Mouse (Mus musculus) erythroblast, embryonic 14.5 days (primary cell): Measurements from ENCODE around the gene Ppp1r14b. TPM values are rescaled to one million over a fixed set of nuclear protein-coding genes. Genes with fewer than 3 reads are reported as not detected.

Source experiments
- H3K27me3 ChIP-seq: 2 replicates; pipeline ENCODE4 v1.6.1; 2012; ENCODE audit warnings: inconsistent platforms; ENCODE audit not compliant: control insufficient read depth
- H3K36me3 ChIP-seq: 2 replicates; pipeline ENCODE4 v1.6.1; 2012; ENCODE audit warnings: mild to moderate bottlenecking, inconsistent platforms; ENCODE audit not compliant: control insufficient read depth
- H3K4me1 ChIP-seq: 2 replicates; pipeline ENCODE4 v1.6.1; 2012; ENCODE audit warnings: inconsistent platforms; ENCODE audit not compliant: control insufficient read depth
- H3K4me3 ChIP-seq: replicated peaks from 2 replicates; pipeline ENCODE3; 2012; ENCODE audit warnings: moderate library complexity, mild to moderate bottlenecking, inconsistent platforms
- H3K9me3 ChIP-seq: 2 replicates; pipeline ENCODE4 v1.6.1; 2012; ENCODE audit warnings: low read length, inconsistent platforms, mixed read lengths; ENCODE audit not compliant: control insufficient read depth
- GATA1 ChIP-seq: IDR thresholded peaks from 2 replicates; pipeline ENCODE4 v1.6.1; 2012; ENCODE audit warnings: low read length, inconsistent platforms, mixed read lengths
- TAL1 ChIP-seq: IDR thresholded peaks from 3 replicates; pipeline ENCODE4 v1.6.1; 2012; ENCODE audit warnings: low read length, inconsistent platforms, mixed read lengths
- polyA plus RNA-seq: library from polyadenylated mRNA; stranded (reverse); fragments of >175 nt; gene quantifications from 2 replicates; pipeline ENCODE4 v1.2.3, GENCODE M21; 2012

Ppp1r14b gene
- polyA plus RNA-seq, 1 experiment: 15.6 TPM

DNA sequence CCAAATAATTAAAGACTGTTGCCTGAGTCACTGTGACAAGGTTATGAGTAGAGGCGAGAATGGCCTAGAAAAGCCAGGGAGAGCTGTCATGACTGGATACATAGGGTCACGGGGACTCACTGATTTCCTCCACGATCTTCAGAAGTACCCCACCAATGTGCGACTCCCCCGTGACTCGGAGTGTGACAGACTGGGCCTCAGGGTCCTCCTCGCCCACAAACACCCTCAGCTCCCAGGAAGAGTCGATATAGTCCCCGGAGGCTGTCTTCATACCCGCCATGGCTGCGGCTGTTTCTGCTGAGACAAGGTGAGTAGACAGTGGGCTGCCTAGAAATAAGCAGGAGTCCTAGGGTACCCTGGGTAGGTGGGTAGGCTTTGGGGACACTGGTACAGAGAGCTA lies 43.8 kb downstream of the Ppp1r14b start:
- no peaks in the 10 kb centered on the region for H3K27me3 ChIP-seq
- H3K9me3 ChIP-seq: no peaks in the 10 kb centered on the region
- H3K4me1 ChIP-seq: peaks cover 60% of the 10 kb centered on the region
- peak overlapping the region; percentile 71 for H3K4me3 ChIP-seq
- no peak for TF ChIP-seq TAL1
- H3K36me3 ChIP-seq: peaks cover 95% of the 10 kb centered on the region

DNA sequence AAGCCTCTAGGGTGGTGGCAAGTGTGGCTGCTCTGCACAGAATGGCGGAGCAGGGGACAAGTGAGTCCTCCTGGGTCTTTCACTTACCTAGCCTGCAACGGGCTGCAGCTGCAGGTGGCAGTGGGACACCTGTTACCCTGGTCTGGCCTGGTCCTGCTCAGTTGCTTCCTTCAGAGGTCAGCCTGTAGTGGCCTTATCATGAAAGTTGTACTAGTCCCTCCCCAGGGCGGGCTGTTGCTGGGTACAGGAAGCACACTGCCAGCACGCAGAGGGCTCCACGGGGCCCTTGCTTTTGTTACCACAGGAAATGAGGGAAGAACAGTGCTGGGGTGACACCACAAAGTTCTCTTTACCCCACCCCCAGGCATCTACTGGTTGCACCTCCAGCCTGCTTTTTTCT lies 44.4 kb downstream of the Ppp1r14b start, which contains the start of gene Fermt3:
Fermt3 (minus strand) TSS at position 279 of the 400 bp plus-strand sequence.
- TF ChIP-seq GATA1 (no peak), TAL1 (no peak)
- Histone ChIP-seq H3K4me1 (peaks cover 56% of the 10 kb centered on the region), H3K4me3 (peak within 1 kb of the TSS; percentile 71), H3K27me3 (no peaks in the 10 kb centered on the region), H3K9me3 (no peaks in the 10 kb centered on the region), H3K36me3 (peaks cover 95% of the 10 kb centered on the region)

- Histone ChIP-seq H3K9me3 (no peaks in the 10 kb centered on the region), H3K4me1 (peaks cover 48% of the 10 kb centered on the region), H3K4me3 (no peak overlapping the region), H3K27me3 (no peaks in the 10 kb centered on the region), H3K36me3 (peaks cover 97% of the 10 kb centered on the region)
- TF ChIP-seq GATA1: no peak
- no peak for TF ChIP-seq TAL1
Observed at GRCm38 (mm10) chr19:7020224-7020641, 45.5 kb downstream of the Ppp1r14b start.

Other genes with a start within 250 kb of the Ppp1r14b start
- gene Rps6ka4, start 134.3 kb upstream of the Ppp1r14b start, polyA plus RNA-seq: 0.39 and 0.46 TPM in 2 replicates
- 0.25 and 0.27 TPM in 2 replicates for gene Ccdc88b, start 116.8 kb upstream of the Ppp1r14b start, polyA plus RNA-seq
- 7.6 and 8.3 TPM in 2 replicates for gene Trmt112, start 65.3 kb upstream of the Ppp1r14b start, polyA plus RNA-seq
- 3.8 and 4.5 TPM in 2 replicates for gene Prdx5, start 64.9 kb upstream of the Ppp1r14b start, polyA plus RNA-seq
- gene Esrra, start 53.2 kb upstream of the Ppp1r14b start, polyA plus RNA-seq: 0.51 and 0.55 TPM in 2 replicates
- gene Catsperz, start 49.6 kb upstream of the Ppp1r14b start, polyA plus RNA-seq: not detected in 2 replicates
- gene Kcnk4, start 40.5 kb upstream of the Ppp1r14b start, polyA plus RNA-seq: not detected in 2 replicates
- gene Bad, start 33.1 kb upstream of the Ppp1r14b start, polyA plus RNA-seq: 4.3 and 6.1 TPM in 2 replicates
- 1.5 and 2.0 TPM in 2 replicates for gene Gpr137, start 32.5 kb upstream of the Ppp1r14b start, polyA plus RNA-seq
- 0.12 and 0.22 TPM in 2 replicates for gene Plcb3, start 1.5 kb downstream of the Ppp1r14b start, polyA plus RNA-seq
- 24.5 and 29.1 TPM in 2 replicates for gene Fkbp2, start 5.5 kb downstream of the Ppp1r14b start, polyA plus RNA-seq
- 2.3 and 2.7 TPM in 2 replicates for gene Vegfb, start 12.7 kb downstream of the Ppp1r14b start, polyA plus RNA-seq
- gene Dnajc4, start 17.6 kb downstream of the Ppp1r14b start, polyA plus RNA-seq: 3.8 and 5.5 TPM in 2 replicates
- gene Nudt22, start 21.1 kb downstream of the Ppp1r14b start, polyA plus RNA-seq: 1.1 and 1.8 TPM in 2 replicates
- 0.10 and 0.16 TPM in 2 replicates for gene Trpt1, start 21.2 kb downstream of the Ppp1r14b start, polyA plus RNA-seq
- 48.3 and 49.3 TPM in 2 replicates for gene Fermt3, start 44.5 kb downstream of the Ppp1r14b start, polyA plus RNA-seq
- gene Stip1, start 65.0 kb downstream of the Ppp1r14b start, polyA plus RNA-seq: 9.2 and 15.0 TPM in 2 replicates
- 1.3 and 2.0 TPM in 2 replicates for gene Macrod1, start 81.8 kb downstream of the Ppp1r14b start, polyA plus RNA-seq
- 0.01 TPM in 1 of 2 replicates, not detected in the other for gene Flrt1, start 130.8 kb downstream of the Ppp1r14b start, polyA plus RNA-seq
- gene Otub1, start 231.3 kb downstream of the Ppp1r14b start, polyA plus RNA-seq: 9.4 and 10.1 TPM in 2 replicates
- gene Cox8a, start 242.6 kb downstream of the Ppp1r14b start, polyA plus RNA-seq: 63.8 and 69.1 TPM in 2 replicates